Mouse (Mus musculus): ENCODE measurements around the gene Cep89. TPM values are rescaled to one million over a fixed set of nuclear protein-coding genes. Genes with fewer than 3 reads are reported as not detected.

The Cep89 gene
- 7.0 and 15.1 TPM in 2 replicates for polyA plus RNA-seq (2012; ENCODE audit: insufficient read depth, insufficient read length, missing spikeins)

DNA sequence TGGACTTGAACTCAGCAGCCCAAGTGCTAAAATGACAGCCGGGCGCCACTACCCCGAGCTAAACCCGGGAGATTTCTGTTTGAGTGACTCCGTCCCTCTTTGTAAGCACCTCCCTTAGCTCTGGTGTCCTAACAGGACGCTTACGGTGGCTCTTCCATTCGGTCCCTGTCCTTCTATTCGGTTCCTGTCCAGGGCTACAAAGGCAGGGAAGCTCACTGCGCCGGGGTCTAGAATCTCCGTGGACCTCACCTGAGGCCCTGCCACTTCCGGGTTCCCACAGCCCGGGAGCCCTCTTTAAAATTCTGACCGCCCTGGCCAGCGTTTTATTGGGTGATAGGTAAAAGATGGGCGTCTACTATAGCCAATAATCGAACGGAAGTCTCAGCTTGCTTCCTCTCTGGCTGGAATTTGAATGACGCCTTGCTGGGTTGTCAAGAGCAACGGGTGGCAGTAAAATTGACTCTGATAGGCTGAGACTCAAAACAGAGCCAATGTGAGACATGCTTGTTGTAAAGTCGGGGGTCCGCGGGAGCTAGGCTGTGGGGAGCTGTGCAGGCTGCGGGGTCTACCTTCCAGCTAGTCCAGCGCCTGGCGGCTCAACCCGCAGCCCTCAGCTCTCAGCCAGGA, at the start of gene Cep89, which contains the start of gene Faap24:
Gene Cep89, plus strand, starts transcription at position 494 of the 627 bp plus-strand sequence.
Gene Faap24, minus strand, starts transcription at position 295 of the 627 bp plus-strand sequence.
- Histone ChIP-seq H3K4me1 (ENCODE audit: control insufficient read depth, insufficient read depth, insufficient read length, low read length) (peaks cover 2% of the 10 kb centered on the region; the same call in 1 of the 2 replicates), H3K4me3 (ENCODE audit: insufficient read depth, low read depth, low read length) (peak within 1 kb of the TSS; percentile 83), H3K27ac (replicated peaks; ENCODE audit: low read depth, low read length) (no peak within 1 kb of the TSS)

DNA sequence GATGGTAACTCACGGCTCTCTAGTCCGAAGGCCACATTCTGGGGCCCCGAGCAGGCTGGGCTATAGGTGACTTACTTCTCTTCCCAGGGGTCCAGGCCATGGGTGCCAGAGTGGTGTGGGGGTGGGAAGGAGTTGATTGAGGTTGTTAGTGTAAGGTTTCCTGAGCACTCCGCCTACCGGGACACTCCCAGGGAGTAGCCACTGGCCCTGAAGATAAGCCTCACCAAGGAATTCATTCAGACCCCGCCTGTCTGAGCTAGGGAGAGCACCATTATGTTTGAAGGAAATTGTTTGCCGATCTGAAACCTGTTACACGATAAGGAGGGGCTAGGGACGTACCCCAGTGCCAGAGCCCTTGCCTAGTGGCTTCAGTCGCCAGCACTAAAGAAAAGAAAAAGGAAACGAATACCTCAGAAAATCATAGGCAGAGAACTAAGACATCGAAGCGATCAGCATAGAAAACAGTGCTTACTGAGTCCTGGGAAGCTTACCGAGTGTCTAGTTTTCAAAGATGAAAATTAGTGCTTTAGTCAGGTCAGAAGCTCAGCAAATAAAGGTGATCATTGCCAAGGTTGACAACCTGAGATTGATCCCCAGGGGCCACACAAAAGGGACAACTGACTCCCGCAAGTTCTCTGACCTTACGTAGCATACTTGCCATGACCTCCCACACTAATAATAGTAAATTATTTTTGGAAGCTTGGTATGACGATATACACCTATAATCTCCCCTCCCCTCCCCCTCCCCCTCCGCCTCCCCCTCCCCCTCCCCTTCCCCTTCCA, 48.7 kb upstream of the Cep89 start:
- Histone ChIP-seq H3K4me1 (ENCODE audit: control insufficient read depth, insufficient read depth, insufficient read length, low read length) (peaks cover 2% of the 10 kb centered on the region; the same call in 1 of the 2 replicates), H3K27ac (replicated peaks; ENCODE audit: low read depth, low read length) (no peak overlapping the region), H3K4me3 (ENCODE audit: insufficient read depth, low read depth, low read length) (no peak overlapping the region)

DNA sequence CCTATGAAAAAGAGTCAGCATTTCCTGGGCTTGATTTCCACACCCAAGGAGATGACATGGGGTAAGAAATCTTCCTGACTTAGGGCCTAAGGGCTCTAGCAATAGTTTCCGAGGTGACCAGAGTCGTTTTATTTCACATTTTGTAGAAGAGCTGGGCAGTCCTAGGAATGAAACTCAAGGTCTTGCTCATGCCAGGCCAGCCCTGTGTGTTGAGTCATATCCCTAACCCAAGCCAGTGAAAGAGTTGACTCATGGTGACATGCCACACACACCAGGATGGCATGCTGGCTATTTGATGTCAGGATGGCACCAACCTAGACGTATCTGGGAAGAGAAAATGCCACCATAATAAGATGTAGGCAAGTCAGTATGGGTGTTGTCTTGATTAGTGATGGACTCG, 47.8 kb upstream of the Cep89 start:
- peaks cover 2% of the 10 kb centered on the region; the same call in 1 of the 2 replicates for H3K4me1 ChIP-seq (ENCODE audit: control insufficient read depth, insufficient read depth, insufficient read length, low read length)
- H3K4me3 ChIP-seq (ENCODE audit: insufficient read depth, low read depth, low read length), result no peak overlapping the region
- no peak overlapping the region for H3K27ac ChIP-seq (replicated peaks; ENCODE audit: low read depth, low read length)

DNA sequence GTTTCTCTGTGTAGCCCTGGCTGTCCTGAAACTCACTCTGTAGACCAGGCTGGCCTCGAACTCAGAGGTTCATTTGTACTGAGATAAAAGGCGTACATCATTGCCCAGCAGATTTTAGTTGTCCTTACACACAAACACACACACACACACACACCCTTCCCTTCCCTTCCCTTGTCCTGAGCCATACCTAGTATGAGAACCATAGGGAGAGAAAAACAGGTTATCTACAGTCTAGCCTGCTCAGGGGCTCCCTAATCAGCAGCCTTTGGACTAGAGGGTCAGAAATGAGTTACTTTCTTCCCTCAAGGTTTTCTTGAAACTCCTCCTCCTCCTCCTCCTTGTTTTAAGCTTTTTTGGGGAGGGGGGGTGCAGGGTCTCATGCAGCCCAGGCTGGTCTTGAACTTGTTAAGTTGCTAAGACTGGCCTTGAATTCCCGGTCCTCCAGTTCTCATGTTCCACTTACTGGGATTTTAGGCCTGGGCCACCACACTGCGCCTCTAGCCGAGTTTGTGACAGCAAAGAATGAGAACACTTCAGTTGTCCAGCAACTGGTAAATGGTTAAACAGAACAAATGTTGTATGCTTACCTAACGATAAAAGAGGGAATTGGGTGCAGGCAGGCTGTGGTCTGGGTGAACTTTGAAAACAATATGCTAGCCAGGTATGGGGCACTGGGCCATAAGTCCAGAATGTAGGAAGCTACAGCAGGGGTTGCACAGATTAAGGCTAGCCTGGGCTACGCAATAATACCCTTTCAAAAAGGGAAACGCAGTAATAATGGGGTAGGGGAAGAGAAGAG, 46.8 kb upstream of the Cep89 start:
- Histone ChIP-seq H3K4me3 (ENCODE audit: insufficient read depth, low read depth, low read length) (no peak overlapping the region), H3K27ac (replicated peaks; ENCODE audit: low read depth, low read length) (no peak overlapping the region), H3K4me1 (ENCODE audit: control insufficient read depth, insufficient read depth, insufficient read length, low read length) (peaks cover 2% of the 10 kb centered on the region; the same call in 1 of the 2 replicates)

DNA sequence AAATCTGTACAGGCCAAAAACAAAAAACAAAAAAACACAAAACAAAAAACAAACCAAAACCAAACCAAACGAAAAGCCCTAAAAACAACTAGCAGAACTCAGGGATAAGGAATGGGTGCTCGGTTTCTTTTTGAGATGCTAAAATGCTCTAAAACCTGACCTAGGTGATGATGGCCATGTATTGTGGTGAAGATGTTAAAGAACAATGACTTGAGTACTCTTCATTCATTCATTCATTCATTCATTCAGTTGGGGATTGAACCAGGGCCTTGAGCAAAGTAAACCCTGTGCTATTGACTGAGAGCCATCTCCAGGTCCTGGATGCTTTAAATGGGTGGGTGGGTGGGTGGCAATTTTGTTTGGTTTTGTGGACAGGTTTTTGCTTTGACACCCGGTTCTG, 45.7 kb upstream of the Cep89 start:
- Histone ChIP-seq H3K27ac (replicated peaks; ENCODE audit: low read depth, low read length) (no peak overlapping the region), H3K4me3 (ENCODE audit: insufficient read depth, low read depth, low read length) (no peak overlapping the region), H3K4me1 (ENCODE audit: control insufficient read depth, insufficient read depth, insufficient read length, low read length) (peaks cover 2% of the 10 kb centered on the region; the same call in 1 of the 2 replicates)

DNA sequence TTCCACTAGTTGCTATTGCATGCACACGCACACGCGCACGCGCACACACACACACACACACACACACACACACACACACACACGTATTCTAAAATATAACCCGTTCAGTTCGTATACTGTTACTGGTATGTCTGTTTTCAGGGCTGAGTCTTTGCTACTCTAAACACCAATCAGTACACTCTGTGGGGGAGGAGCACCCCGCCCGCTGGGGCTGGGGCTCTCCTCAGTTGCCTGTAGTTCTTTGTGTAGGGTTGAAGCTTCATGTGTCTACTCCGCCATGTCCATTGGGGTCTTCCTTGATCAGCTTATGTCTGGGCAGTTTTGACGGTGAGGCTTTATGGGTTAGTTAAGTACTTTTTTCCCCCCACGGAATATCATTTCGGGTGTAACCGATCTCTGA, 43.5 kb upstream of the Cep89 start:
- Histone ChIP-seq H3K4me1 (ENCODE audit: control insufficient read depth, insufficient read depth, insufficient read length, low read length) (peaks cover 2% of the 10 kb centered on the region; the same call in 1 of the 2 replicates), H3K27ac (replicated peaks; ENCODE audit: low read depth, low read length) (no peak overlapping the region), H3K4me3 (ENCODE audit: insufficient read depth, low read depth, low read length) (no peak overlapping the region)

DNA sequence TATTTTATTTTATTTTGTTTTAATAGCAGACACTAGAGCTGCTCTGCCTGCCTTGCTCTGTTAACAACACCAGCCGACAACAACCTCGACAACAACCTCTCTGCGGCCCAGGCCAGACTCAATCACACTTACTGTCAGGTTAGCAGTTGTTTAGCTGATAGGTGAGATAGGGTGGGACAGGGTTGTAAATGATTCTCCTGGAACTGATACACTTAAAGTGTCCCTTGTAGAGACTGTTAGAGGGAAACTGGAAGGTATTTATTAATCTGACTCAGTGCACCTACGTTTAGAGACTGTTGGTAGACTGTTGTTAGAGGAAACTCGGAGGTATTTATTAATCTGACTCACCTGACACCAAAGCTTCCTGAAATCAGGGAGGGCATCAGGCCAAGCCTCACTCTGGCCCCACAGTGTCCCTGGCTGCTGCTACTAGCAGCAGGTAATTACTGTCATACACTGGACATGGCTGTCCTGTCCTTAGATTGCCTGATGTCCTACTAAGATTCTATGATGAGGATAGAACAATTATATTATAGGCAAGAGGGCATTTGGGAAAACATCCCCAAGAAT, 41.4 kb upstream of the Cep89 start:
- no peak overlapping the region for H3K4me3 ChIP-seq (ENCODE audit: insufficient read depth, low read depth, low read length)
- no peak overlapping the region for H3K27ac ChIP-seq (replicated peaks; ENCODE audit: low read depth, low read length)
- no peaks in the 10 kb centered on the region for H3K4me1 ChIP-seq (ENCODE audit: control insufficient read depth, insufficient read depth, insufficient read length, low read length)

DNA sequence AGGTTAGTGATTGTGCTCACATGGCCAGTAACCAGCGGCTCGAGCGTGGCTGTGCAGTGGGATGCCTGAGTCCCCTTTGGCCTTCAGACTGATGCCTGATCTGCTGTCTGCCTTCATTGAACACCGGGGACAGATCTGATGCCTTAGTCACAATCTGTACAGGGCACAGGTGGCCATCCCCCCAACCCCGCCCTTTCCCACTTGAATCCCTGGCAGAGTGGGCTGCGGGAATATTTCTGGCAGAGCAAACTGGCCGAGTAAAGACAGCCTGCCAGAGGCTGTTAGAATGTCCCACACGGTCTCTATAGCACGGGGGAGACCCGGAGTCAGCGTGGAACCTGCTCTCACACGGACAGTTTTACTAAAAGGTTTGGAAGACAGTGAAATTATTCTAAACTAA, 39.2 kb upstream of the Cep89 start:
- Histone ChIP-seq H3K27ac (replicated peaks; ENCODE audit: low read depth, low read length) (no peak overlapping the region), H3K4me3 (ENCODE audit: insufficient read depth, low read depth, low read length) (no peak overlapping the region), H3K4me1 (ENCODE audit: control insufficient read depth, insufficient read depth, insufficient read length, low read length) (no peaks in the 10 kb centered on the region)

DNA sequence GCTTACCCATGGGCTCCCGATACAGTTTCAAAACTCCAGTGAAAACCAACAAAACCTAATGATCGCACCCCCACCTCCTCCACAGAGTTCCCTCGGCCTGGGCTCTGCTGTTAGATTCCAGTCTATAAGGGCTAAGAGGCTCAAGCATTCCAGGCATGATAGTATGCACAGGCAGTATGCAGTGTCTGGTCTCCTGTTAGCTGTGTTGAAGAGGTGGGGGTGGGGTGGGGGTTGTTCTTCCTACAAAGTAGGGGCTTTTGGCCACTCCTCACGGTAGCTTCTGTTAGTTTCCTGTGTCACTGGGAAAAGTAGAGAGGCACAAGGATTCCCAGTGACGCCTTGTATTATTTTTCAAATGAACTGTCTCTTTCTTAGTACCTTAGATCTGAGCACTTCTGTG, 34.6 kb upstream of the Cep89 start:
- Histone ChIP-seq H3K27ac (replicated peaks; ENCODE audit: low read depth, low read length) (no peak overlapping the region), H3K4me1 (ENCODE audit: control insufficient read depth, insufficient read depth, insufficient read length, low read length) (no peaks in the 10 kb centered on the region), H3K4me3 (ENCODE audit: insufficient read depth, low read depth, low read length) (no peak overlapping the region)

DNA sequence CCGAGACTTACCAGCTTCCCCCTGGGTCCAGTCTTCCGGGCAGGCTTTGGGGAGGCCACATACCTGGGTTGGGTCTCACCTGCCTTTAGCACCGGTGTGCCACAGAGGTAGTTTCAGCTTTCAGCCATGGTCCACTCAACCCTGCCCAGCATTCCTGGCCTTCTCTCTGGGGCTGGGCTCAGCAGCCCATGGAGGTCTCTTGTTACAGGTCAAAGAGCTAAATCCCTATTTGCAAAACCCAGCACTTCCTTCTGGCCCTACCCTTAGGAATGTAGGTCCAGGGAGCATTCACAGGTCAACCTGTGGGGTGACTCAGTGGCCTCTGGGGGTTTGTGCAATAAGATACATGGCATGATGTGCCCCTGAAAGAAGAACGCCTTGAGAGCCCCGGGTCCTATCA, 34.0 kb upstream of the Cep89 start:
- H3K4me1 ChIP-seq (ENCODE audit: control insufficient read depth, insufficient read depth, insufficient read length, low read length), result no peaks in the 10 kb centered on the region
- no peak overlapping the region for H3K4me3 ChIP-seq (ENCODE audit: insufficient read depth, low read depth, low read length)
- no peak overlapping the region for H3K27ac ChIP-seq (replicated peaks; ENCODE audit: low read depth, low read length)

DNA sequence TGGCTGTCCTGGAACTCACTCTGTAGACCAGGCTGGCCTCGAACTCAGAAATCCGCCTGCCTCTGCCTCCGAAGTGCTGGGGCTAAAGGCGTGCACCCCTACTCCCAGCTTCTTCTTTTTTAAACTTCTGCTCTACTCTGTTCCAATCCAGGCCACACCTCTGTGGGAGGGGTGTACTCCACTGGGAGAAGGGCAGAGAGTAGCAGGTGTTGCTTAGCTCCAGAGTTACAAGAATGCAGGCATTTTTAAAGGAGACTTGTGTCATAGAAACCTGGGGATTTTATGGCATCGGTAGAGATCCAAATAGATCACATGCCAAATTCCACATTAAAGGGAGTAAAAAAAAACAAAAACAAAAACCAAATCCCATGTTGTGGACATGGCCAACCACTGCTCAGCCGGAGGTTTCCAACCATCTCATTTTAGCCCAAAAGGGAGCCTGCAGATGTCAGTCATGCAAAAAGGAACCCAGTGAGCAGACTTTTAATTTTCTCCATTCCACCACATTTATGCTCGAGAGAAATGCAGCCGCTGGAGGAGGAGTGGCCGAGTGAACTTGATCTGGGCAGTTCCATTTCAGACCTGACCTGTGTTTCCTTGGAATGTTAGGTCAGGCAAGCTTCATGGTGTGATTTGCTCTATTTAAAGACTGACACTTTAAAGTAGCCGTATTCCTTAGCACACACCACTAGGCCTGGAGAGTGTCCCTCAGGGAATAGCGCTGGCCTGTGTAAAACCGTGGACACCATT, 31.5 kb upstream of the Cep89 start:
- H3K4me1 ChIP-seq (ENCODE audit: control insufficient read depth, insufficient read depth, insufficient read length, low read length), result no peaks in the 10 kb centered on the region
- H3K4me3 ChIP-seq (ENCODE audit: insufficient read depth, low read depth, low read length), result no peak overlapping the region
- no peak overlapping the region for H3K27ac ChIP-seq (replicated peaks; ENCODE audit: low read depth, low read length)

DNA sequence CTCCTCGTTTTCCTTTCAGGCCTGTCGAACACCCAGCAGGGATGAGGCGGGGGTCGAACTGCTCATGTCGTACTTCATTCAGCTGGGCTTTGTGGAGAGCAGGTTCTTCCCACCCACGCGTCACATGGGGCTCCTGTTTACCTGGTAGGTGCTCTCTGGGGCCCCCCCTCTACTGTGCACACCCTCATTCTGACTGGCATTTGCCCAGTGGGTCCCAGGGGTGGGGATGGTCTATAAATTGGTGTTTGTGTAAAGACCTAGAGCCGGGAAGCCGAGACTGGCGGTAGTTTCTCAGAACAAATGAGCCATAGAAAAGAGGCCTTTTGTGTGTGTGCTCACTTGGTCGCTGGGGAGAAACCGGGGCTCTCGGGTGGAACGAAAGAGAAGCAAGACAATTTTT, 25.7 kb upstream of the Cep89 start:
- Histone ChIP-seq H3K4me1 (ENCODE audit: control insufficient read depth, insufficient read depth, insufficient read length, low read length) (no peaks in the 10 kb centered on the region), H3K4me3 (ENCODE audit: insufficient read depth, low read depth, low read length) (no peak overlapping the region), H3K27ac (replicated peaks; ENCODE audit: low read depth, low read length) (no peak overlapping the region)

DNA sequence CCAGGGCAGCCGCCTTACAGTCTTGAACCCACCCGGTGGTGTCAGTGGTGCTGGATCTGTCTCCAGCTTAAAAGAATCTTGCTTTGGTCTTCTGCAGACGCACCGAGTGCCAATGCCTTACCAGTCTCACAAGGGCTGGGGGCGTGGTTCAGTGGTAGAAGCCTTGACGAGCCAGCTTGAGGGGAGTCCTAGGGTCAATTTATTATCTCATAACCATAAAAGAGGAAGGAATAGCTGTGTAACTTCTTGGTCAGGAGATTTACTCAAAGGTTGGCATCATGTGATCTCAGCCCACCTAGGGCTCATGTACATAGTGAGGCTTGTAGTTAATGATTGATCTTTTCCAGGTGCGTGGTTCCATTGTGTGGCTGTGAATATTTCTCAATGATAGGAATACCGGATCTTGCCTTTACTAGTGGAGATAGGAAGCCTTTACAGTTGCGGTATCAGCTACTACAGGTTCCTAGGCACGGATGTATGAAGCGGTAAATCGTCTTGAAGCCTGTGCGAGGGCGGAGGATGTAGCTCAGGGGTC, 24.3 kb upstream of the Cep89 start:
- no peak overlapping the region for H3K4me3 ChIP-seq (ENCODE audit: insufficient read depth, low read depth, low read length)
- no peak overlapping the region for H3K27ac ChIP-seq (replicated peaks; ENCODE audit: low read depth, low read length)
- H3K4me1 ChIP-seq (ENCODE audit: control insufficient read depth, insufficient read depth, insufficient read length, low read length), result no peaks in the 10 kb centered on the region
